Mouse (Mus musculus): ENCODE results near the gene Fpr-rs4. TPM values are rescaled to one million over a fixed set of nuclear protein-coding genes. Genes with fewer than 3 reads are reported as not detected.
"Not testable (repeated sequence)": the region's sequence is repeated elsewhere in the genome, so short reads cannot be mapped to it uniquely, and the experiment has no call there.

The Fpr-rs4 gene
- polyA plus RNA-seq (2015; fragmentation: Nextera tagmentation; extraction: Ambion mirVana) = not detected in 2 replicates

- no peak within 1 kb of the TSS for H3K4me2 ChIP-seq (ENCODE audit: low read depth, low read length)
- H3K36me3 ChIP-seq (ENCODE audit: control insufficient read depth, insufficient read depth) = no peaks in the 10 kb centered on the region
- H3K9me3 ChIP-seq (replicated peaks; ENCODE audit: control insufficient read depth, low read length) = no peaks in the 10 kb centered on the region
- H3K27me3 ChIP-seq (ENCODE audit: control insufficient read depth, insufficient read depth, low read length) = no peaks in the 10 kb centered on the region
- no peak for ATAC-seq (replicated peaks; ENCODE audit: extremely low read depth, insufficient read depth, low FRiP score)
- H3K27ac ChIP-seq (ENCODE audit: low read length) = no peak within 1 kb of the TSS
- 33% methylated on average over 2 of the region's 2 CpGs for WGBS
- no peak within 1 kb of the TSS for H3K4me3 ChIP-seq (ENCODE audit: low read length)
- H3K4me1 ChIP-seq (ENCODE audit: control insufficient read depth, insufficient read depth, low read length) = no peaks in the 10 kb centered on the region
- no peak within 1 kb of the TSS for H3K9ac ChIP-seq (ENCODE audit: low read length)
Measured at GRCm38 (mm10) chr17:18021433-18021832, at the start of gene Fpr-rs4. Gene Fpr-rs4, plus strand, starts transcription at chr17:18021733.

GRCm38 (mm10) chr17:17973443-17973842 lies 48.1 kb upstream of the Fpr-rs4 start:
- ATAC-seq (replicated peaks; ENCODE audit: extremely low read depth, insufficient read depth, low FRiP score) = no peak
- Histone ChIP-seq H3K4me2 (ENCODE audit: low read depth, low read length) (no peak overlapping the region), H3K27me3 (ENCODE audit: control insufficient read depth, insufficient read depth, low read length) (no peaks in the 10 kb centered on the region), H3K9me3 (replicated peaks; ENCODE audit: control insufficient read depth, low read length) (peaks cover under 1% of the 10 kb centered on the region; the same call in 1 of the 2 replicates), H3K36me3 (ENCODE audit: control insufficient read depth, insufficient read depth) (no peaks in the 10 kb centered on the region), H3K4me1 (ENCODE audit: control insufficient read depth, insufficient read depth, low read length) (no peaks in the 10 kb centered on the region), H3K27ac (ENCODE audit: low read length) (no peak overlapping the region), H3K9ac (ENCODE audit: low read length) (no peak overlapping the region), H3K4me3 (ENCODE audit: low read length) (no peak overlapping the region)
- 23% methylated on average over 1 of the region's 1 CpGs for WGBS

- H3K27me3 ChIP-seq (ENCODE audit: control insufficient read depth, insufficient read depth, low read length); H3K4me1 ChIP-seq (ENCODE audit: control insufficient read depth, insufficient read depth, low read length); H3K4me2 ChIP-seq (ENCODE audit: low read depth, low read length); H3K9me3 ChIP-seq (replicated peaks; ENCODE audit: control insufficient read depth, low read length); H3K4me3 ChIP-seq (ENCODE audit: low read length); H3K27ac ChIP-seq (ENCODE audit: low read length); H3K9ac ChIP-seq (ENCODE audit: low read length); H3K36me3 ChIP-seq (ENCODE audit: control insufficient read depth, insufficient read depth); ATAC-seq (replicated peaks; ENCODE audit: extremely low read depth, insufficient read depth, low FRiP score): not testable (repeated sequence)
- 71% methylated on average over 2 of the region's 2 CpGs for WGBS
Measured at GRCm38 (mm10) chr17:17981232-17981631, 40.3 kb upstream of the Fpr-rs4 start.

GRCm38 (mm10) chr17:18004752-18005151 lies 16.8 kb upstream of the Fpr-rs4 start:
- H3K27ac ChIP-seq (ENCODE audit: low read length) = no peak overlapping the region
- no peaks in the 10 kb centered on the region for H3K36me3 ChIP-seq (ENCODE audit: control insufficient read depth, insufficient read depth)
- H3K9ac ChIP-seq (ENCODE audit: low read length) = no peak overlapping the region
- ATAC-seq (replicated peaks; ENCODE audit: extremely low read depth, insufficient read depth, low FRiP score) = no peak
- 77% methylated on average over 1 of the region's 1 CpGs for WGBS
- H3K4me2 ChIP-seq (ENCODE audit: low read depth, low read length) = no peak overlapping the region
- H3K27me3 ChIP-seq (ENCODE audit: control insufficient read depth, insufficient read depth, low read length) = no peaks in the 10 kb centered on the region
- H3K9me3 ChIP-seq (replicated peaks; ENCODE audit: control insufficient read depth, low read length) = no peaks in the 10 kb centered on the region
- H3K4me3 ChIP-seq (ENCODE audit: low read length) = no peak overlapping the region
- H3K4me1 ChIP-seq (ENCODE audit: control insufficient read depth, insufficient read depth, low read length) = no peaks in the 10 kb centered on the region

DNA sequence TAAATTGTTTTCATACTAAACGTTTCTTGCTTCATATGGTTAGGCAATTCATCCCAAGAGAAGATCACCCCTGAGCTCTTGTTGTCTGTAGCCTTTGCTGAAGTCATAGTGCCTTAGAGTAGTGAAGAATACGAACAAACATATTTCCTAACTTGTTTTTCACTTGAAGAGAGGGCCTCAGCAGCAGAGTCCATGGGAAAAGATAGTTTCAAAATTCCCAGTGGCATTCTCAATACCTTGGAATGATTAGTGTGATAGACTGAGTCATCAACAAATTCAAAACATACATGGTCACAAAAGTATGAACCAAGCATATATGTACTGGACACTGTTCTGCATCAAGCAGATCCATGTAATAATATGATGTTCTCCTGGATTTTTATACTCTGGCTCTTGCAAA lies 27.6 kb downstream of the Fpr-rs4 start, which contains the start of gene Vmn2r124:
Vmn2r124 (plus strand) TSS at position 301 of the 400 bp plus-strand sequence.
- 31% methylated on average over 2 of the region's 2 CpGs for WGBS

More for the DNA sequence above, 27.6 kb downstream of the Fpr-rs4 start, which contains the start of gene Vmn2r124:
- Histone ChIP-seq H3K27ac (ENCODE audit: low read length) (no peak within 1 kb of the TSS), H3K4me2 (ENCODE audit: low read depth, low read length) (no peak within 1 kb of the TSS), H3K4me3 (ENCODE audit: low read length) (no peak within 1 kb of the TSS), H3K9ac (ENCODE audit: low read length) (no peak within 1 kb of the TSS), H3K9me3 (replicated peaks; ENCODE audit: control insufficient read depth, low read length) (no peaks in the 10 kb centered on the region), H3K36me3 (ENCODE audit: control insufficient read depth, insufficient read depth) (no peaks in the 10 kb centered on the region), H3K4me1 (ENCODE audit: control insufficient read depth, insufficient read depth, low read length) (no peaks in the 10 kb centered on the region), H3K27me3 (ENCODE audit: control insufficient read depth, insufficient read depth, low read length) (no peaks in the 10 kb centered on the region)
- ATAC-seq (replicated peaks; ENCODE audit: extremely low read depth, insufficient read depth, low FRiP score) = no peak

Other genes with a start within 250 kb of the Fpr-rs4 start
- 17.4 and 23.6 TPM in 2 replicates for gene Spaca6, start 194.6 kb upstream of the Fpr-rs4 start, polyA plus RNA-seq (2015; fragmentation: Nextera tagmentation; extraction: Ambion mirVana)
- 0.98 and 1.2 TPM in 2 replicates for gene Has1, start 166.5 kb upstream of the Fpr-rs4 start, polyA plus RNA-seq (2015; fragmentation: Nextera tagmentation; extraction: Ambion mirVana)
- gene Fpr1, start 137.8 kb upstream of the Fpr-rs4 start, polyA plus RNA-seq (2015; fragmentation: Nextera tagmentation; extraction: Ambion mirVana) = 0.21 and 0.40 TPM in 2 replicates
- gene Fpr2, start 133.9 kb upstream of the Fpr-rs4 start, polyA plus RNA-seq (2015; fragmentation: Nextera tagmentation; extraction: Ambion mirVana) = 0.21 and 0.33 TPM in 2 replicates
- not detected in 2 replicates for gene Fpr3, start 133.9 kb upstream of the Fpr-rs4 start, polyA plus RNA-seq (2015; fragmentation: Nextera tagmentation; extraction: Ambion mirVana)
- not detected in 2 replicates for gene Vmn2r124, start 27.7 kb downstream of the Fpr-rs4 start, polyA plus RNA-seq (2015; fragmentation: Nextera tagmentation; extraction: Ambion mirVana)
- not detected in 2 replicates for gene Vmn2r91, start 63.3 kb downstream of the Fpr-rs4 start, polyA plus RNA-seq (2015; fragmentation: Nextera tagmentation; extraction: Ambion mirVana)
- gene Vmn2r92, start 130.2 kb downstream of the Fpr-rs4 start, polyA plus RNA-seq (2015; fragmentation: Nextera tagmentation; extraction: Ambion mirVana) = not detected in 2 replicates

All from heart, embryonic 16.5 days (tissue).